Mouse (Mus musculus) thymus, postnatal 14 days (tissue): ENCODE measurements at regions not wholly inside any gene's neighbourhood (a gene's known extent, or its start where the extent isn't known, plus 50 kb on each side); places are given as distances from the start of the nearest gene placed in this dataset.

Source experiments
- DNase-seq: peaks from one replicate; pipeline ENCODE4 v3.0.0; 2021

DNA sequence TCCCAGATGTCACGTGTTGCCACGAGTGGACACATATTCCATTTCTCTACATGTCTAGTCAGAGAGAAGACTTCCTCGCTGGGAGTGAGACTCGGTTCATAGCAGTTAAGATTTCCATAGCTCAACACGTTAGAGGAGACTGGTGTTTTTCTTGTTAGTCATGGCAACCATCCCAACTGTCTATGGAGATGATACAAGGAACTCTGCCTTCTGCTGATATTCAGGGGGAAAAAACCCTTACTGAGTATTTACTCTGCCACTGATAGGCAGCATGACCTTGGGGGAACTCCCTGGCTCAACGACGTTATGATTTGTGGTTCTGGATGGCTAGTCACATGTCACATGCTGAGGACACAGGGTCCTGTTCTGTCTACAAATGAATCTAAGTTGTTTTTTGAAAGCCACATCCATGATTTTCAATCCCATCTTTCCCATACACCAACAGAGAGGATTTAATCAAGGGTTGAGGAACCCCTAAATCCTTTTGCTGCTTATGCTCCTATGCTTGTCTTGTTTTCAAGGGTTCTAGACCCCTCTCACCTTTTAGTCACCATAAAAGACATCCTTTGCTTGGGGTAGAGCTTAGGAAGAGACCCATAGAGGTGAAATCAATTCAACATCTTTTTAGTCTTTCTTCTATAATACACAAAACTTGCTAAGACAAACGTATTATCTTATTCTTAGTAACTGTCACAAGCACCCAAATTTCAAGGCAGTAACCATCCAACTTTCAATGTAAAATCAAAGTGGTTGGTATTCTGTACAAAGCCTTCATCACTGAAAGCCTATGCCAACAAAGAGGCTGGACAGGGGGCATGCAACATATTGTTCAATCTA is 50.2 kb upstream of the Adtrp start:
- no peak for DNase-seq
